Mouse (Mus musculus): Measurements from ENCODE around the gene Fgfr2. TPM values are rescaled to one million over a fixed set of nuclear protein-coding genes. Genes with fewer than 3 reads are reported as not detected.

The Fgfr2 gene
- polyA plus RNA-seq, 1 experiment, result 114 TPM

GRCm38 (mm10) chr7:132325549-132326331, 797.4 kb downstream of the Fgfr2 start:
- no peak for DNase-seq
- Histone ChIP-seq H3K4me1 (ENCODE audit: control insufficient read depth, insufficient read depth, low read length) (peaks cover 5% of the 10 kb centered on the region; the same call in 1 of the 2 replicates), H3K4me3 (replicated peaks; ENCODE audit: extremely low read depth, low read depth, low read length) (no peak overlapping the region)
- WGBS, result 15% methylated on average over 5 of the region's 5 CpGs
- TF ChIP-seq POLR2A (IDR thresholded peaks at IDR 0.05; ENCODE audit: borderline replicate concordance, extremely low read depth, low read depth, low read length) (no peak), CTCF (IDR thresholded peaks at IDR 0.05; ENCODE audit: insufficient read depth, low read length) (no peak)

- DNase-seq, result no peak
Observed at GRCm38 (mm10) chr7:132323430-132323829, 799.7 kb downstream of the Fgfr2 start.

DNA sequence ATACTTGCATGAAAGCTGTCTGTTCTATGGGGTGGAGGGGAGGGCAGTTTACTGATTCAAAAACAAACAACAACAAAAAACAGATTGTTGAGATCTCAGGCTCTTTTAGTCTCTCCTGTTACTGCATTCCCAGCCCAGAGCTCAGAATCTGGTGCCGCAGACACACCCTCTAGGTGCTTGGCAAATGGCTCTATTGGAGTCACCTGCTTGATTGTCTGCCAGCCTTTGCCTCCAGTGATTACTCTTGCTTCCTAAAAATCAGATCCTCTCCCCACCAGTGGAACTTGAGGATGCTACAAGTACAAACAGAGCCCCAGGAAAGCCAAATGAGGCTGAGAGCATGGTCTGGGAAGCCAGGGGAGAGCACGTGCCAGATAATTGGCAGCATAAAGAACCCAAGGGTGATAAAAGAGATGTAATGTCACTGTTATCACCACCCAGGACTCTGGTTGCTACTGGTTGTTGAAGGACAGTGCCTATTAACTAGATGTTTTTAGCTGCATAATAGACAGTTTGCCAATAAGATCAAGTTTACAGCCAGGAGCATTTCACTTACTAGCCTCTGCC, 801.7 kb downstream of the Fgfr2 start:
- TF ChIP-seq CTCF (IDR thresholded peaks at IDR 0.05; ENCODE audit: insufficient read depth, low read length) (no peak), POLR2A (IDR thresholded peaks at IDR 0.05; ENCODE audit: borderline replicate concordance, extremely low read depth, low read depth, low read length) (no peak)
- 95% methylated on average over 2 of the region's 2 CpGs for WGBS
- DNase-seq, result no peak
- peaks cover 8% of the 10 kb centered on the region; the same call in 1 of the 2 replicates for H3K4me1 ChIP-seq (ENCODE audit: control insufficient read depth, insufficient read depth, low read length)
- H3K4me3 ChIP-seq (replicated peaks; ENCODE audit: extremely low read depth, low read depth, low read length), result no peak overlapping the region

More at GRCm38 (mm10) chr7:132323430-132323829, 799.7 kb downstream of the Fgfr2 start:
- Histone ChIP-seq H3K4me3 (replicated peaks; ENCODE audit: extremely low read depth, low read depth, low read length) (no peak overlapping the region), H3K4me1 (ENCODE audit: control insufficient read depth, insufficient read depth, low read length) (peaks cover 5% of the 10 kb centered on the region; the same call in 1 of the 2 replicates)
- 48% methylated on average over 5 of the region's 5 CpGs for WGBS
- TF ChIP-seq CTCF (IDR thresholded peaks at IDR 0.05; ENCODE audit: insufficient read depth, low read length) (no peak), POLR2A (IDR thresholded peaks at IDR 0.05; ENCODE audit: borderline replicate concordance, extremely low read depth, low read depth, low read length) (no peak)

DNA sequence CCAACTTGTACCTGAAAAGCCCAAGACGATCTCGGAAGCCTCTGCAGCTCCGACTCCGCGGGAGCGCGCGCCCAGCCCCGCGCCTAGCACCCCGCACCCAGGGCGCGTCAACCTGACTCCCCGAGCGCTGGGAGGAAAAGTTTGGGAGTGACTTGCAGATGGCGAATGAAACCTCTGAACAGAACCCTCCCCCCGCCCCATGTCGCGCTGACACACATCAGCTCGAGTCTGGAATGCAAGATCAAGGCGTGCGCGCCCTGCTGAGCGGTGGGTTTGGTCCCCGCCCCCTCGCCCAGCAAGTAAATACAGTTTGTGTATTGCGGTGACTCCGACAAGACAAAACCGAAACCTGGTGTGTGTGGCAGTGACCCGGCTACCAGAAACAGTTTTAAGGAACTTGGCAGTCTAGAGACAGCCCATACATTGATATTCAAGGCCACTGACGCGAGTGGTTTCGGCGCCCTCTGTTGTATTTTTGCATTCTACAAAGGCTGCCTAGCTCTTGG, 806.1 kb downstream of the Fgfr2 start, which contains the start of gene Chst15:
Gene Chst15 (minus strand): TSS at position 193 of the 506 bp plus-strand sequence.
- Histone ChIP-seq H3K4me1 (ENCODE audit: control insufficient read depth, insufficient read depth, low read length) (peaks cover 13% of the 10 kb centered on the region), H3K4me3 (replicated peaks; ENCODE audit: extremely low read depth, low read depth, low read length) (peak within 1 kb of the TSS; percentile 71)
- peak; percentile 65 for DNase-seq
- no peak for TF ChIP-seq CTCF (IDR thresholded peaks at IDR 0.05; ENCODE audit: insufficient read depth, low read length)
- TF ChIP-seq POLR2A (IDR thresholded peaks at IDR 0.05; ENCODE audit: borderline replicate concordance, extremely low read depth, low read depth, low read length), result peak; percentile 46; the same call in 1 of the 2 replicates
- WGBS, result 1% methylated on average over 34 of the region's 34 CpGs

- H3K4me3 ChIP-seq (replicated peaks; ENCODE audit: extremely low read depth, low read depth, low read length), result peak overlapping the region; percentile 71
- peak; percentile 72 for DNase-seq
- under 1% methylated on average over 79 of the region's 79 CpGs for WGBS
- H3K4me1 ChIP-seq (ENCODE audit: control insufficient read depth, insufficient read depth, low read length), result peaks cover 13% of the 10 kb centered on the region
- TF ChIP-seq POLR2A (IDR thresholded peaks at IDR 0.05; ENCODE audit: borderline replicate concordance, extremely low read depth, low read depth, low read length), result 0 out of 2 replicates have a peak, but pooled peaks have one; percentile 5
- no peak for TF ChIP-seq CTCF (IDR thresholded peaks at IDR 0.05; ENCODE audit: insufficient read depth, low read length)
Observed at GRCm38 (mm10) chr7:132316101-132317035, 806.8 kb downstream of the Fgfr2 start.

DNA sequence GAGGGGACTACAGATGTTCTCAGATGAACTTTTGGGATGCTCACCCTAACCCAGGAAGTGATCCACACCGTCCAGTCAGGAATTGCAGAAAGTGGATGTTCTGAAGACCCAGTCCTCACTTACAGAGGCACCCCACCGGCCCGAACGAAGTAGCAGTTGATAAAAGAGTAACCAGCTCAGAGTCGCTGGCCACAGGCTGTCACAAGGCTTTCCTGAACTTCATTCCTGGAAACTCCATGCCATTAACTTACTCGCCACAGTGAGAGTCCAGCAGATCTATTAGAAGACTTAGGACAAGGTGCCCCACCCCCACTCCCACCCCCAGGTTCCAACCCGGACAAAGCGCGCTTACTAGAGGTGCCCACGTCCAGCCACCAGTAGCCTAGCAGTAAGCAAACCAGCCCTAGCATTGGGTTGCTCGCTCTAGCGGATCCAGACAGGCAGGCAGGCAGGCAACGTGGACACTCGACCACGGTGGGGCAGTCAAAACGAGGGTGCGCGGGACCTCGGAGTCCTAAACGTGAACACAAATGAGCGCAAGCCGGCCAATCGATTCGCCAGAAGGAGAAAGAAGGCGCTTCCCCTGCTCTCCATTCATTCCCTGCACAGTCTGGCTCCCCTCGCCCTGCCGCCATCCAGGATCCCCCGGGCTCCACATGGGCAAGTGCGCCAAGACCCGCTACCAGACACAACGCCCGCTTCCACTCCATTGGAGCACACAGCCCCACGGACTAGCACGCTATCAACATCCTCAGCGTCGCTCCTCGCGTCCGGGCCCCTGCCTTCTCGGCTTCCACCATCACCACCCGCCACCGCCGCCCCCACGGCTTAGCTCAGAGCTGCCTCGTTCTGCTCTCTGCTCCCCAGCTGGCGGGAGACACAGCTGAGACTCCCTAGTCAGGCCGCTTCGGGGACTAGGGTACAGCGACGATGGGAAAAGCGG, 807.7 kb downstream of the Fgfr2 start:
- WGBS, result 2% methylated on average over 51 of the region's 51 CpGs
- Histone ChIP-seq H3K4me3 (replicated peaks; ENCODE audit: extremely low read depth, low read depth, low read length) (peak overlapping the region; percentile 71), H3K4me1 (ENCODE audit: control insufficient read depth, insufficient read depth, low read length) (peaks cover 13% of the 10 kb centered on the region)
- peak; percentile 59 for DNase-seq
- peak; percentile 6; the same call in 1 of the 2 replicates for TF ChIP-seq POLR2A (IDR thresholded peaks at IDR 0.05; ENCODE audit: borderline replicate concordance, extremely low read depth, low read depth, low read length)
- peak; percentile 61 for TF ChIP-seq CTCF (IDR thresholded peaks at IDR 0.05; ENCODE audit: insufficient read depth, low read length)

DNA sequence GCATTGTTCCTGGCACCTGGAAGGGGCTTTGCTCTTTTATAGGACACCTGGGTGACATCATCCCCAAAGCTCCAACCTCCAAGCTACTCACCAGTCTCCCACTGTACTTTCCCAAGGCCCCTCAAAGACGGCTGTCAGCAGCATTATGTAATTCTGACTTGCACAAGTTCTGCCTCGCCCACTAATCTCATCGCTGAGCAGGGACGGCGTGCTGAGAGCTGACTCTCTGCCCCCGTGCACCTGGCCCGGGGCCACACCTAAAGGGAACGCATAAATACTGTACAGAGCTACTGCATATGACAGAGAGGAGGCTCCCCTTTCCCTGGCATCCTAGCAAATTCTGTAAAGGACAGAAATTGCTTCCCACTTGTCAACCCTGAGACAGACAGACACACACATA, 810.8 kb downstream of the Fgfr2 start:
- peak; percentile 17 for DNase-seq
- Histone ChIP-seq H3K4me3 (replicated peaks; ENCODE audit: extremely low read depth, low read depth, low read length) (no peak overlapping the region), H3K4me1 (ENCODE audit: control insufficient read depth, insufficient read depth, low read length) (peaks cover 18% of the 10 kb centered on the region)
- TF ChIP-seq POLR2A (IDR thresholded peaks at IDR 0.05; ENCODE audit: borderline replicate concordance, extremely low read depth, low read depth, low read length) (no peak), CTCF (IDR thresholded peaks at IDR 0.05; ENCODE audit: insufficient read depth, low read length) (no peak)
- WGBS, result 37% methylated on average over 8 of the region's 8 CpGs
